Mouse (Mus musculus): ENCODE measurements at regions not wholly inside any gene's neighbourhood (a gene's known extent, or its start where the extent isn't known, plus 50 kb on each side); places are given as distances from the start of the nearest gene placed in this dataset.

GRCm38 (mm10) chr4:95155178-95155577 lies 103.2 kb upstream of the Jun start:
- DNase-seq = no peak

- DNase-seq = no peak
Observed at GRCm38 (mm10) chr4:95155796-95156195, 103.8 kb upstream of the Jun start.

DNA sequence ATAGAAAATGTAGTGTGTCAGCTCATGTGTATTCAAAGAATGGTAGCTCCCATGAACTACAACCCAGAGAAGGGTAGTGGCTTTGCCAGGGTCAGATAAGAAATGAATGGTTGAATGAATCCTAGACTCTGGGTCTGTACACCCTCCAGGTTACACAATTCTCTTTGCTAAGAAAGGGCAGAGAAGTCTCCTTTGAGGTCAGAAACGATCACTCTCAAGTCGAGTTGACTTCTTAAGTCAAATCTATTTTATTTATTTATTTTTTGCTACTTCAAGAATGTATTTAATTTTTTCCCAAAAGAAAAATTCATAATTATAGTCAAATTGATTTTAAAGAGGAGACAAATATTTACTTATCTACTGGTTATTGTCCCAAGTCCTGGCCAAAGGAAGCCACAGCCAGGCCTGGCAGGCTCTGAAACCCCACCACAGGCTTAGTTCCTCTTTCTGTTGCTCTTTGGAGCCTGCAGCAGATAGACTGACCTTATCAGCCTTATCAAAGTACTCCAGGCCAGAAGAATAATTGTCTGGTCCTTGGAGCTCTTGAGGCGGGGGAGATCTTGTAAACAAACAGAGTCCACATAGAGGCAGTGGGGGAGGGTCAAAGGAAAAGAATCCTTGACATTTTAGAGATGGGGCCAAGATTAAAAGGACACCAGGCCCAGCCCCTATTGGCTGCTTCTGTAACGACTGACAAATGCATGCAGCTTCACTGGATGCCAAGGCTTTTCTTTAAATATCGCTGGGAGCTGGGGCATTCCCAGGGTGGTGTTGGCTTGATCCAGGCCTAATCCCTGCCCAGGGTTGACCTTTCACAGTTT lies 104.6 kb upstream of the Jun start:
- peak; percentile 57 for DNase-seq

GRCm38 (mm10) chr4:95157653-95158430 lies 105.8 kb upstream of the Jun start:
- DNase-seq = no peak

- no peak for DNase-seq
Observed at GRCm38 (mm10) chr4:95158632-95159424, 106.8 kb upstream of the Jun start.

GRCm38 (mm10) chr4:95159821-95160220 lies 107.8 kb upstream of the Jun start:
- no peak for DNase-seq

GRCm38 (mm10) chr4:95160465-95160864 lies 108.4 kb upstream of the Jun start:
- DNase-seq = no peak

DNA sequence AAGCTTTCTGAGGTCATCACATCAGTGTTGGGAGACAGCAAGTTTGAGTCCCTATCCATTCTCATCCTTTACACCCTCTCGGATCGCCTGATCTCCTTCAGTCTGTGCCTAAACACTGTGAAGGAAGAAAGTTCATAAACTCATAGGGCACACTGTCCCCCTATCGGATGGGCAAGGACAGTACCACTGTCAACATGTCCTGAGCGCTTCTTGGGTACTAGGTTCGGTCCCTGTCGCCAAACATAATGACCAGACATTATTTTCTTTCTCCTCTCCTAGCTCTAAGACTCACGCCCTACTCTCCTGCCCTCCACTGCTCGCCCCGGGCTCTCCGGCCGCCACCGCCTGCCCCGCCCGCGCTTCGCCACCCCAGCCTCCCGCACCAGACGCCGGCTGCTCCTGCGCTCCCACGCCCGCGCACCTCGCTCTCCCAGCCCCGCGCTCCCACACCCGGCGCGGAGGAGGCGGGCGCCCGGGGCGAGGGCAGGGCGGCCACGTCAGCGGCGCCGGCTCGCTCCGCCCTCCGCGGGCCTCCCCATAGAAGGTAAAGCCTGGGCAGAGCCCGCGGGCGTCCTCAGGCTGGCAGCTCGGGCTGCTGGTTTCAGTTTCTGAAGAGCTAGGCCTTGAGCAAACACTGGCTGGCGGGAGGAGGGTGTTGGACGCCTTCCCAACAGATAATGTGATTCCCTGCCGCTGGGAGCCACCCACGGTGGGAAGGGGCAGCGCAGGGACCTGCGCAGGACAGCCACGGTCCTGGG lies 109.1 kb upstream of the Jun start:
- peak; percentile 95 for DNase-seq

DNA sequence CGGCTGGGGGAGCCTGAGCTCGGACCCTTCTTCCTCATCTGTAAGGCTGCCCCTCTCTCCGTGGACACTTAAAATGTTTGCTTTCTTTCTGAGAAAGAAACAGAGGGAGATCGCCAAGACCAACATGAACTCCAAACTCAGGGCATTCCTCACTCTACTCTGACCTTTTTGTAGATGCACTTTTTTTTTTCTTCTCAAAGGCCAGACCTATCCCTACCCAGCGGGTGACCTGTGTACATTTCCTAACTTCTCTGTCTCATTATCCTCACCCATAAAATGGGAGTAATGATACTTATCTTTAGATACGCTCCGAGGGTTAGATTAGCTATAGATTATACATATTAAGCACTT lies 109.6 kb upstream of the Jun start:
- no peak for DNase-seq

GRCm38 (mm10) chr4:95162386-95163090 lies 110.5 kb upstream of the Jun start:
- no peak for DNase-seq

GRCm38 (mm10) chr4:95163403-95163802 lies 111.4 kb upstream of the Jun start:
- no peak for DNase-seq

GRCm38 (mm10) chr4:95166503-95166902 lies 114.5 kb upstream of the Jun start:
- DNase-seq = no peak

DNA sequence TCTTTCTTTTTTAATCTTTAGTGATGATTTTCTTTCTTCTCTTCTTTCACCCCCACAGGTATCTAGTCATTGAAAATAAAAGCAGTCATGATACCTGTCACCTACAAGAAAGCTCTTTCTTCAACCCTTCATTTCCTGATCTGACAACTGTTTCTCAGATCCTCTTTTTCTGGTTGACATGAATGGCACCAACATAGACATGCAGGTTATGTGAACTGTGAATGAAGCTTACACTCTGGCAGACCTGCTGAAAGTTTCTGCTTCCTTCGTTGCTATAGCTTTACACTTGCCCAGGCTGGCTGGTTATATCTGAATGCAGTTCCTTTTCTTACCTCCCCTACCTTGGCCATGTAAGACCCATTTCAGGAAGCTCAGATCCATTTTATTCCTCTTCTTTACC lies 115.2 kb upstream of the Jun start:
- no peak for DNase-seq

GRCm38 (mm10) chr4:95169702-95170101 lies 117.7 kb upstream of the Jun start:
- no peak for DNase-seq

DNA sequence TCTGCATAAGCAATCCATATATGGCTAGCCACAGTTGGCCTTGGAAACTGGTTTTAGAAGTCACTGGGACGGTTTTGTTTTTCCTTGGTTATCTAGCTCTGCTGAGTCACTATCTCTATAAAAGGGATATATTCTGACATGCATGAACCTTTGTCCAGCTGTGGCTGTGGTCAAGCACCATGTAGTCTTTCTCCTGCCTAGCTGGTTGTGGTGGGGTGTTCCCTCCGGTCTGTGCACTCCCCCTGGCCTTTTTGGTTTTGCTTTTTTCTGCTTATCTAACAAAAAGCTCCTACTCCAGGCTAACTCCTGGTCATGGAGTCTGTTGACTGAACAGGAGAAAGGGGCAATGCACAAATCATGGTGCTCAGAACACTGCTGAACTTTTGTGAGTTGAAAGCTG lies 125.7 kb upstream of the Jun start:
- no peak for DNase-seq

GRCm38 (mm10) chr4:95178467-95178866 lies 126.4 kb upstream of the Jun start:
- DNase-seq = no peak

DNA sequence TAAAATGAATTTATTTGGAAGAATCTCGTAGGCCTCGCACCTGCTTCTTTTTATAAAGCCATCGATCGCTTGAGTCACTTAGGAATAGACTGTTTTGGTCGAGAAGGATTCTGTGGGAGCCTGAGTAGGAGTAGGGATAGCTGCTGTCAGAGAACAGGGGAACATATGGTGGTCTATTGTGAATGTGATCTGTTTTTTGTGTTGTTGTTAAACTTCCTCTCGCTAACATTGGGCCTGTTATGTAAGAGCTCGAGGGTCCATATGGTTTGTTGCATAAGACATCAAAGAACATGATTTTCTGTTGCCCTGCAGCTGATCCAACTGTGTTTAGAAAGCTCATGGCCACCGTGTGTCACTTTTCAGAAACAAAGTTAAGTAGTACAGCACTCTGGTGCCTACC lies 126.9 kb upstream of the Jun start:
- DNase-seq = no peak

- no peak for DNase-seq
Observed at GRCm38 (mm10) chr4:95180446-95180845, 128.4 kb upstream of the Jun start.

DNA sequence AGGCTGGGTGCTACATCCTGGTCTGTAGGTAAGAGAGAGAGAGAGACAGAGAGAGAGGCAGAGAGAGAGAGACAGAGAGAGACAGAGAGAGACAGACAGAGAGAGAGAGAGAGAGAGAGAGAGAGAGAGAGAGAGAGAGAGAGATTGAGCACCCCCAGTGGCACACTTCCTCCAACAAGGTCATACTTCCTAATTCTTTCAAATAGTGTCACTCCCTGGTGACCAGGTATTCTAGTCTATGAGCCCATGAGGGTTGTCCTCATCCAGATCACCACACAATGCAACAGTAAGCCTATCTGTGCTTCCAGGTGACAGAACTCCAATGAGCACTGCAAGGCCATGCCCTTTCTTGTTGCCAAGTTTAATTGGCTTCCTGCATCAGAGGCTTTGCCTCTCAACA lies 129.0 kb upstream of the Jun start:
- DNase-seq = no peak

DNA sequence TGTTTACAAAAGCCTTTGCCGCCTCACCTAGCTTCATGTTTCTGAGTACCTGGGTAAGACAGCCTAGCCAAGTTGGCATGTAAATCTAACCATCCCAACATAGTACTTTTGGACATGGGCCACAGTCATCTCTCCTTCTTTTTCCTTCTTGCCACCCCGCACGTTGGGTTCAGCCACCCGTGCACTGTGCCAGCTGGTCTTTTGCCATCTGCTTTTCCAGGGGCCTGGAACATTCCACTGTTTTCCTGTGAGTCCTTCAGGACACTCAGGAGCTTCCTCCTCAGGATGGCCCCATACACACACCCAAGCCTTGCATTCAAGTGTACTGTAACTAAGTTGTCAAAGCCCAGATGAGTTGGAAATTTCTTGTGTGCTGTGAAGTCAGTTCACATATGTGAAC lies 132.2 kb upstream of the Jun start:
- DNase-seq = peak; percentile 51

- DNase-seq = no peak
Observed at GRCm38 (mm10) chr4:95185113-95185915, 133.3 kb upstream of the Jun start.

DNA sequence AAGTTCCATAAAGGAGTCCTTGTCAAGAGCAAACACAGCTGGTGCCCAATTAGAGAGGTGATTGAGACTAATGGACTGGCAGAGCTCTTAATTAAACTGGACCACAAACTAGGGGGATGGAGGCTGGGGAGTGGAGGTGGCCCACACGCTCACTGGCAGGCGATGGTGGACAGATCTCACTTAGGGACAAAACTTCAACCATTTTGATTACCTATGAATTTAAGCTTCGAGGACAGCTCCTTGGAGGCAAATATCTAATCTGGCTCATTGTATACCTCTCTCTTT lies 133.8 kb upstream of the Jun start:
- DNase-seq = no peak

Data from lung, postnatal 14 days (tissue).